Mouse (Mus musculus) hindlimb bud, embryonic 11.5 days (tissue): ENCODE results near the gene Hsd17b12.

Experiments
- DNase-seq: peaks from one replicate; pipeline ENCODE4 v3.0.0-alpha.2; 2012; ENCODE audit warnings: low read depth, low spot score; ENCODE audit errors: extremely low spot score

Gene Hsd17b12

GRCm38 (mm10) chr2:94089901-94090300, 67.9 kb downstream of the Hsd17b12 start:
- DNase-seq = no peak

- DNase-seq = no peak
Measured at GRCm38 (mm10) chr2:94069482-94069881, 88.3 kb downstream of the Hsd17b12 start.

GRCm38 (mm10) chr2:94066540-94067135, 91.1 kb downstream of the Hsd17b12 start:
- DNase-seq = no peak

- no peak for DNase-seq
Measured at GRCm38 (mm10) chr2:94066120-94066519, 91.6 kb downstream of the Hsd17b12 start.

- no peak for DNase-seq
Measured at GRCm38 (mm10) chr2:94062791-94063190, 95.0 kb downstream of the Hsd17b12 start.

- no peak for DNase-seq
Measured at GRCm38 (mm10) chr2:94059459-94059858, 98.3 kb downstream of the Hsd17b12 start.

- DNase-seq = no peak
Measured at GRCm38 (mm10) chr2:94054813-94055212, 103.0 kb downstream of the Hsd17b12 start.

- no peak for DNase-seq
Measured at GRCm38 (mm10) chr2:94051952-94052351, 105.8 kb downstream of the Hsd17b12 start.

GRCm38 (mm10) chr2:94050901-94051300, 106.9 kb downstream of the Hsd17b12 start:
- no peak for DNase-seq

GRCm38 (mm10) chr2:94049471-94050176, 108.1 kb downstream of the Hsd17b12 start:
- DNase-seq = no peak

- no peak for DNase-seq
Measured at GRCm38 (mm10) chr2:94048733-94049470, 108.9 kb downstream of the Hsd17b12 start.

GRCm38 (mm10) chr2:94048271-94048670, 109.5 kb downstream of the Hsd17b12 start:
- no peak for DNase-seq

- DNase-seq = no peak
Measured at GRCm38 (mm10) chr2:94045411-94046090, 112.2 kb downstream of the Hsd17b12 start.

GRCm38 (mm10) chr2:94044174-94044573, 113.6 kb downstream of the Hsd17b12 start:
- DNase-seq = no peak

GRCm38 (mm10) chr2:94043662-94044061, 114.1 kb downstream of the Hsd17b12 start:
- no peak for DNase-seq

- DNase-seq = no peak
Measured at GRCm38 (mm10) chr2:94042461-94042860, 115.3 kb downstream of the Hsd17b12 start.

- no peak for DNase-seq
Measured at GRCm38 (mm10) chr2:94040391-94041125, 117.2 kb downstream of the Hsd17b12 start.

GRCm38 (mm10) chr2:94035428-94036331, 122.1 kb downstream of the Hsd17b12 start:
- DNase-seq = no peak

- no peak for DNase-seq
Measured at GRCm38 (mm10) chr2:94030602-94031001, 127.2 kb downstream of the Hsd17b12 start.

GRCm38 (mm10) chr2:94024637-94025036, 133.1 kb downstream of the Hsd17b12 start:
- DNase-seq = no peak
